Mouse (Mus musculus) spleen, adult 2 months (tissue): ENCODE data around the gene Mid1. TPM values are rescaled to one million over a fixed set of nuclear protein-coding genes. Genes with fewer than 3 reads are reported as not detected.

Source experiments
- DNase-seq, 2 experiments: peaks; one replicate each; pipeline versions ENCODE4 v3.0.0 to v3.0.0-alpha.2; 2012 to 2021; ENCODE audit warnings: low spot score in 2 of 2, low read depth in 1 of 2
- H3K27ac ChIP-seq: fragments of 200-500 bp; 2 replicates; pipeline ENCODE4 v1.5.1; 2012; ENCODE audit warnings: low read length, inconsistent platforms; ENCODE audit not compliant: insufficient read depth
- H3K27me3 ChIP-seq: fragments of 200-500 bp; 2 replicates; pipeline ENCODE4 v1.6.1; 2012; ENCODE audit warnings: mild to moderate bottlenecking, moderate library complexity, low read length, inconsistent platforms; ENCODE audit not compliant: control insufficient read depth, insufficient read depth
- H3K36me3 ChIP-seq: fragments of 200-500 bp; 2 replicates; pipeline ENCODE4 v1.6.1; 2012; ENCODE audit warnings: mild to moderate bottlenecking, low read length, inconsistent platforms; ENCODE audit not compliant: control insufficient read depth, insufficient read depth
- H3K4me1 ChIP-seq: fragments of 200-500 bp; 2 replicates; pipeline ENCODE4 v1.6.1; 2011; ENCODE audit warnings: inconsistent platforms; ENCODE audit not compliant: control insufficient read depth, insufficient read depth, insufficient read length
- H3K4me3 ChIP-seq: fragments of 200-500 bp; 2 replicates; pipeline ENCODE4 v1.5.1; 2011; ENCODE audit warnings: mild to moderate bottlenecking, inconsistent platforms; ENCODE audit not compliant: insufficient read depth, insufficient read length; ENCODE audit errors: extremely low read depth
- CTCF ChIP-seq: fragments of 200-500 bp; IDR thresholded peaks from 2 replicates; pipeline ENCODE4 v1.5.1; 2011; ENCODE audit warnings: mild to moderate bottlenecking, inconsistent platforms; ENCODE audit not compliant: insufficient read depth, insufficient read length, insufficient replicate concordance; ENCODE audit errors: extremely low read depth
- POLR2A ChIP-seq: fragments of 200-500 bp; IDR thresholded peaks from 2 replicates; pipeline ENCODE4 v1.6.1; 2011; ENCODE audit warnings: low read depth, low read length, inconsistent platforms
- WGBS: fragments of 180-500 bp; shearing (Covaris S2); methylation state at CpG from one replicate; pipeline ENCODE4 v1.1.7; 2018; 5-methylcytosine and 5-hydroxymethylcytosine counted together
- polyA plus RNA-seq: library from polyadenylated mRNA; depleted of rRNA; stranded (reverse); fragments of >200 nt; gene quantifications from 2 replicates; pipeline ENCODE4 v1.2.3, GENCODE M21; 2012

Gene Mid1
- polyA plus RNA-seq, 1 experiment, result 4.1 TPM

DNA sequence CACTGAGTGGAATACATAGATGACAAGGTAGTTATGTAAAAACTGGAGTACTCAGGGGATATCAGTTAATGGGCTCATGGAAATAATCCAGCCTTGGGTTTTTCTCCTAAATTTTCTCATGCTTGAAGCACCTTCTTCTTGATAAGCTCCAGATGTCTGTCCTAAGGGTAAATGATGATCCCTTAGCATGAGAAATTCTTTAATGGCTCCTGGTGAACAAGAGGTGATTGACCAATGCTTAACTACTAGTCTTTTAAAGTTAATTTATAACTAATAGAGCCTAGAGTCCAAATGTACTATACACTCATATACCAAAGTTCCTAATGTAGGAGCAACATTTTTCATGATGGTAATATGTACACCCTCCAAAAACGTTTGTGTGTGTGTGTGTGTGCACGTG, 218.7 kb downstream of the Mid1 start:
- TF ChIP-seq POLR2A (no peak), CTCF (no peak)
- Histone ChIP-seq H3K4me1 (no peaks in the 10 kb centered on the region), H3K36me3 (no peaks in the 10 kb centered on the region), H3K4me3 (no peak overlapping the region), H3K27me3 (no peaks in the 10 kb centered on the region), H3K27ac (no peak overlapping the region)
- 60% methylated on average over 2 of the region's 2 CpGs for WGBS
- no peak for DNase-seq

- Histone ChIP-seq H3K36me3 (no peaks in the 10 kb centered on the region), H3K4me3 (no peak overlapping the region), H3K4me1 (no peaks in the 10 kb centered on the region), H3K27me3 (no peaks in the 10 kb centered on the region), H3K27ac (no peak overlapping the region)
- no peak for TF ChIP-seq POLR2A
- DNase-seq, result no peak
- WGBS, result 61% methylated on average over 5 of the region's 5 CpGs
Measured at GRCm38 (mm10) chrX:169906054-169906508, 221.1 kb downstream of the Mid1 start.

GRCm38 (mm10) chrX:169909898-169910297, 224.9 kb downstream of the Mid1 start:
- no peak overlapping the region for H3K4me3 ChIP-seq
- no peaks in the 10 kb centered on the region for H3K36me3 ChIP-seq
- H3K4me1 ChIP-seq, result no peaks in the 10 kb centered on the region
- H3K27me3 ChIP-seq, result no peaks in the 10 kb centered on the region
- H3K27ac ChIP-seq, result no peak overlapping the region
- 55% methylated on average over 2 of the region's 2 CpGs for WGBS
- DNase-seq, result no peak
- TF ChIP-seq POLR2A (no peak), CTCF (no peak)

DNA sequence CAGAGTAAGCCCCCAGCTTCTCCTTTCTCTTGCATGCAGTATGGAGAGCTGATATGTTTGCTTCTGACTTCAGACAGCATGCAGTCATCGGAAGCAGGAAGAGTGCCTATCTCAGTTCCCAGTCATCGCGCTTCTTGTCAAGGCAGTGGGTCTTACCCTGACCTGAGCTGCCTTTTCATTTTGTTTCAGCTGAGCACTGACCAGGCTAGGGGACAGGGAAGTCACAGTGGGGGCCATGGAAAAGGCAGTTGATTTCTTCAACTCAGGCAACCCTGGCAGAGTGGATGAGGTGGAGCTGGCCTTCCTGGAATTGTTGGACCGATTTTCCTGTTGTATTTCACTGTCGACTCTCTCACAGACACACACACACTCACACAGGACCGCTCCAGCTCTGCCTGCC, 230.7 kb downstream of the Mid1 start:
- DNase-seq, result no peak
- H3K4me3 ChIP-seq, result no peak overlapping the region
- no peaks in the 10 kb centered on the region for H3K27me3 ChIP-seq
- H3K4me1 ChIP-seq, result no peaks in the 10 kb centered on the region
- no peaks in the 10 kb centered on the region for H3K36me3 ChIP-seq
- WGBS, result 55% methylated on average over 6 of the region's 6 CpGs
- H3K27ac ChIP-seq, result no peak overlapping the region
- TF ChIP-seq CTCF (no peak), POLR2A (no peak)

DNA sequence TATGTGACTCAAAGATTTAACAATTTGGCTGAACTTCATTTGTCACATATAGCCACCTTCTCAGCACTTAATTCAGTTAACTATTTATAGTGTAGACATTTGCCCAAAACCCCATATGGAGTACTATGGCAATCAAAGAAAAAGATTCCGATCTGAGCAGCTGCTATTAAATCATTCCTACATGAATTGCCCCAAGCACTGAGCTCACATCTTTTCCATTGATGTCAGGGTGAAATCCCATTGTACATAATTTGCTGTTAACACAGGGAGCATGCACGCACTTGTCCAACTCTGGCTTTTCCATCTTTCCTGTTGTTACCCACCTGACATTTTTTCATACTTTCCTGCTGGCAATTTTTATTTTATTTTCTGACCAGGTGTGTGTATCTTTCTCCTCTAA, 237.5 kb downstream of the Mid1 start:
- no peaks in the 10 kb centered on the region for H3K36me3 ChIP-seq
- DNase-seq, result no peak
- no peaks in the 10 kb centered on the region for H3K4me1 ChIP-seq
- TF ChIP-seq CTCF (no peak), POLR2A (no peak)
- no peak overlapping the region for H3K4me3 ChIP-seq
- WGBS, result 85% methylated on average over 2 of the region's 2 CpGs
- H3K27me3 ChIP-seq, result no peaks in the 10 kb centered on the region
- no peak overlapping the region for H3K27ac ChIP-seq

- no peak overlapping the region for H3K4me3 ChIP-seq
- no peak overlapping the region for H3K27ac ChIP-seq
- H3K36me3 ChIP-seq, result no peaks in the 10 kb centered on the region
- WGBS, result 43% methylated on average over 1 of the region's 1 CpGs
- H3K4me1 ChIP-seq, result no peaks in the 10 kb centered on the region
- no peaks in the 10 kb centered on the region for H3K27me3 ChIP-seq
- no peak for DNase-seq
- no peak for TF ChIP-seq CTCF
- no peak for TF ChIP-seq POLR2A
Measured at GRCm38 (mm10) chrX:169923417-169923816, 238.4 kb downstream of the Mid1 start.

- H3K27me3 ChIP-seq, result no peaks in the 10 kb centered on the region
- no peak overlapping the region for H3K4me3 ChIP-seq
- DNase-seq, result no peak
- no peak for TF ChIP-seq POLR2A
- no peak for TF ChIP-seq CTCF
- no peak overlapping the region for H3K27ac ChIP-seq
- no peaks in the 10 kb centered on the region for H3K4me1 ChIP-seq
- no peaks in the 10 kb centered on the region for H3K36me3 ChIP-seq
- WGBS, result 74% methylated on average over 7 of the region's 7 CpGs
Measured at GRCm38 (mm10) chrX:169925600-169925999, 240.6 kb downstream of the Mid1 start.
